Mouse (Mus musculus) embryo, embryonic 10 days (tissue): ENCODE measurements around the gene Pou2f3.

Experiments
- DNase-seq: peaks from one replicate; pipeline ENCODE4 v3.0.0-alpha.2; 2015; ENCODE audit warnings: low spot score

Pou2f3 gene

DNA sequence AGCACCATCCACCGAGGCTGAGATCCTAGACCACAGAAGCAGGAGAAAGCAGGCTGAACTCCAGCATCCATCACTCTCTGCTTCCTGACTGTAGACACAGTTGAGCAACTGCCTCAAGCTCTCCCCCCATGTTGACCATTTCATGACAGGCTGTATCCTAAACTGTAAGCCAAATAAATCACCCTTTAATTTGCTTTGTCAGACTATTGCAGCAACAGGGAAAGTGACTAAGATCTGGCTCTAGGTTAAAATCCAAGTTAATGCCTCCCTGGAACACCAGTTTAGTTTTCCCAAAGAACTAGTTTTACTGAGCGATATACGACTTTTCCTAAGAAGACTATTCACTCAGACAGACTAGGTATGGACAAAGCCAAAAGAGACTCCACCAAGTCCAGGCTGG, 131.5 kb downstream of the Pou2f3 start:
- no peak for DNase-seq

DNA sequence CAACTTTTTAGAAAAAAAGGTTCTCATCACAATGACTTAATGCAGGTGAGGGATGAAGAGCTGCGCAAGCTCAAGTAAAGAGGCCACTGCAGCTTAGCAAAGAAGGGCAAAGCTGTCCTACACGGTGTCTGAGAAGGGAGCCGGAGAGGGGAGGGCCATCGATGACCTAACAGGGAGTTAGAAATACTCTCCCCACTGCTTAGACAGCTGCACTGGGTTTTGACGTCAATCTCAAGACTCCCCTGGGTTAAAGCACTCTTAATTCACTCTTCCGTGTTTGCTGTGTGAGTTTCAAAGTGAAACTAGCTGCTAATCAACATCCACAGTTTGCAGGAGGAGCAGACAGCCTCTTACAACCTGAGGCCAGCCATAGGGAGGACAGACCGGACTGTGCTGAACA, 134.0 kb downstream of the Pou2f3 start:
- DNase-seq: no peak

DNA sequence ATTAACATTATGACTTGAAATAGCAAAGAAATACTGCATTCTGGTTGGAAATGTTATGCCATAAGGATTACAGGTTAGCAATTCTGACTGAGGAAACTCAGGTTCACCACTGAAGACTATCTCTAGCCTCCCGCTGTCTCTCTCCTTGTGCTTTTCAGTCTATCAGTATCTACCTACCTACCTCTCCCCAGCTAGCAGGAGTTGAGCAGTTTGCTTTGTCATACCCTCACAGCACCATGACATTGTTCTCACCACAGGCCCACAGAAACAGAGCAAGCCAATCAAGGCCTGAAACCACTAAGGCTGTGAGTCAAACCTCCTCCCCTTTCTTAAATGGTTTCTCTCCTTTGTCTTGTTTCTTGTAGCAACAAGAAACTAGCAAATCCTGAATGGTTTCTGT, 135.6 kb downstream of the Pou2f3 start:
- no peak for DNase-seq
